Mouse (Mus musculus): ENCODE measurements at regions not wholly inside any gene's neighbourhood (a gene's known extent, or its start where the extent isn't known, plus 50 kb on each side); places are given as distances from the start of the nearest gene placed in this dataset.

DNA sequence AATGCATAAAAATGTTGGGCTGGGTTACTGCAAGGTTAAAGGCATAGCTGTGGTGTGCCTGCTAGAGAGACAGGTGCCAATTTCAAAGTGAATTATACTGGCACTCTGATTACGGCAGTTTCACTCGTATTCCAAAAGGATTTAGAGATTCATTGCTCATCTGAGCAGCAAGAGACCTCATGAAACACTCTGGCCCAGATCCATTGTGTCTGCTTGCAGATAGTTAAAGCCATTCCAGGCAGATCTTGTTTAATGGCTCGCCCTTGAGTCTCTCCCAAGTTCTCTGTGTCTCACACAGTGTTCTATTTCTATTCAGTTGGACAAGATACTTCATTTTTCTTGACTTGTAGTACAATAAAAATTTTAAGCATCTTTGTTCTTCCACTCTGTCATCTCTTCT, 459.1 kb upstream of the C030005K15Rik start:
- TF ChIP-seq POLR2A (IDR thresholded peaks at IDR 0.05; ENCODE audit: control insufficient read depth, extremely low read depth, insufficient read depth, low read length, poor library complexity): no peak
- no peak for TF ChIP-seq CTCF (IDR thresholded peaks at IDR 0.05; ENCODE audit: borderline replicate concordance, control insufficient read depth, extremely low read depth, insufficient read depth, low read length, poor library complexity)
- WGBS: 80% methylated on average over 3 of the region's 3 CpGs
- no peaks in the 10 kb centered on the region for H3K36me3 ChIP-seq (ENCODE audit: control insufficient read depth, insufficient read depth, low read length)

DNA sequence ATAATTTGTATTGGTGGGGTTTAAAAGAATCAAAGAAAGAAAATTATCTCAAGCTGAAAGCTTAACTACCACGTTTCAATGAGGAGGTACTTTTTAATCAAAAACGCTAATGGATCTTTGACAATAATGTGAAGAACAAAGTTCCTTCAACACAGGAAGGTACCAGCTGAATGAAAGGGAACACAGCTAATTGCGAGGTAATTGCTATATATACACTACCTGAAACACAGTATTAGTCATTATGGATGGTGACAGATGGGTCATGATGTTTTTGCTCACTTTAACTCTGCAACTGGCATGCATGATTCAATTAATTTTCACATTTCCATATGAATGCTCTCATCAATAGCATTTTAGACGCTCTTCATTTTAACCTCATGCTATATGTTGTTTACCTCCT, 470.3 kb upstream of the C030005K15Rik start:
- H3K4me1 ChIP-seq (replicated peaks; ENCODE audit: control insufficient read depth, insufficient read depth, low read length): no peaks in the 10 kb centered on the region
- H3K4me3 ChIP-seq (ENCODE audit: control insufficient read depth, insufficient read depth, low read length): no peak overlapping the region
- H3K27ac ChIP-seq (ENCODE audit: control insufficient read depth, insufficient read depth, low read length): no peak overlapping the region
- TF ChIP-seq POLR2A (IDR thresholded peaks at IDR 0.05; ENCODE audit: control insufficient read depth, extremely low read depth, insufficient read depth, low read length, poor library complexity) (no peak), CTCF (IDR thresholded peaks at IDR 0.05; ENCODE audit: borderline replicate concordance, control insufficient read depth, extremely low read depth, insufficient read depth, low read length, poor library complexity) (no peak)
- H3K27me3 ChIP-seq (ENCODE audit: control insufficient read depth, insufficient read depth, low read length): no peaks in the 10 kb centered on the region
- H3K36me3 ChIP-seq (ENCODE audit: control insufficient read depth, insufficient read depth, low read length): no peaks in the 10 kb centered on the region
- 87% methylated on average over 4 of the region's 4 CpGs for WGBS
- no peak for DNase-seq

More for the DNA sequence above, 459.1 kb upstream of the C030005K15Rik start:
- Histone ChIP-seq H3K27ac (ENCODE audit: control insufficient read depth, insufficient read depth, low read length) (no peak overlapping the region), H3K4me1 (replicated peaks; ENCODE audit: control insufficient read depth, insufficient read depth, low read length) (no peaks in the 10 kb centered on the region), H3K27me3 (ENCODE audit: control insufficient read depth, insufficient read depth, low read length) (no peaks in the 10 kb centered on the region), H3K4me3 (ENCODE audit: control insufficient read depth, insufficient read depth, low read length) (no peak overlapping the region)
- DNase-seq: no peak

GRCm38 (mm10) chr10:98210246-98210645, 483.7 kb upstream of the C030005K15Rik start:
- TF ChIP-seq POLR2A (IDR thresholded peaks at IDR 0.05; ENCODE audit: control insufficient read depth, extremely low read depth, insufficient read depth, low read length, poor library complexity): no peak
- TF ChIP-seq CTCF (IDR thresholded peaks at IDR 0.05; ENCODE audit: borderline replicate concordance, control insufficient read depth, extremely low read depth, insufficient read depth, low read length, poor library complexity): no peak
- Histone ChIP-seq H3K4me3 (ENCODE audit: control insufficient read depth, insufficient read depth, low read length) (no peak overlapping the region), H3K27me3 (ENCODE audit: control insufficient read depth, insufficient read depth, low read length) (no peaks in the 10 kb centered on the region), H3K4me1 (replicated peaks; ENCODE audit: control insufficient read depth, insufficient read depth, low read length) (no peaks in the 10 kb centered on the region), H3K36me3 (ENCODE audit: control insufficient read depth, insufficient read depth, low read length) (no peaks in the 10 kb centered on the region), H3K27ac (ENCODE audit: control insufficient read depth, insufficient read depth, low read length) (no peak overlapping the region)
- DNase-seq: no peak
- WGBS: 80% methylated on average over 2 of the region's 2 CpGs

DNA sequence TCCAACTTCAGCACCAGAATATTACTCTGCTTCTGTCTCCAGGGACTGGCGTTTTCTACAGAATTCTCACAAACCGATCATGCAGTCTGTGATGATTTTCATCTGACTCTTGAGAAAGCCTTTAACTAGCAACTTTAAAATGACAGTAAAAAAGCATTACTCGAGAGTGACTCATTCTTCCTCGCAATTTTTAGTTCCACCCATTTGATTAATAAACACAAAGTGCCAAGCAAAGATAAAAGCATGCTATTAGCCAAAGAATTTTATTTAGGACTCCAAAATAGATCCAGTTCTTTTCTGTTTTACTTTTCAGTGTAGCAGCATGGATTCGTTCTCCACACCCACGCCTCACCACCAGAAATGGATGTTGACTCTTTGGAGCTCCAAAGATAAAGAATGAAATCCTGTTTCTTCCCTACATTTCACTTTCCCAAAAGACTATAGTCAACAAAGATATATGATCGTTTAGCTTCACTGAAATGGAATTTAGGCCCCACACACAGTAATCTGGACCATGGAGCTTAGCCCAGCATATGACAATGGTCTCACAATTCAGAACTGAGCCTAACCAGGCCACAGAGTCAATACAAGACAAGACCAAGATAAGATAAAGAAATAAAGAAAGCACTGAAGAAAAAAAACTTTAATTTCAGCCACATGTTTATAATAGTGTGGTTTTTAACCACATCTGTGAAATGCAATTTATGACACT, 486.5 kb upstream of the C030005K15Rik start:
- 88% methylated on average over 7 of the region's 7 CpGs for WGBS
- Histone ChIP-seq H3K27ac (ENCODE audit: control insufficient read depth, insufficient read depth, low read length) (no peak overlapping the region), H3K36me3 (ENCODE audit: control insufficient read depth, insufficient read depth, low read length) (no peaks in the 10 kb centered on the region), H3K27me3 (ENCODE audit: control insufficient read depth, insufficient read depth, low read length) (no peaks in the 10 kb centered on the region), H3K4me3 (ENCODE audit: control insufficient read depth, insufficient read depth, low read length) (no peak overlapping the region), H3K4me1 (replicated peaks; ENCODE audit: control insufficient read depth, insufficient read depth, low read length) (no peaks in the 10 kb centered on the region)
- DNase-seq: no peak
- TF ChIP-seq CTCF (IDR thresholded peaks at IDR 0.05; ENCODE audit: borderline replicate concordance, control insufficient read depth, extremely low read depth, insufficient read depth, low read length, poor library complexity) (no peak), POLR2A (IDR thresholded peaks at IDR 0.05; ENCODE audit: control insufficient read depth, extremely low read depth, insufficient read depth, low read length, poor library complexity) (no peak)

DNA sequence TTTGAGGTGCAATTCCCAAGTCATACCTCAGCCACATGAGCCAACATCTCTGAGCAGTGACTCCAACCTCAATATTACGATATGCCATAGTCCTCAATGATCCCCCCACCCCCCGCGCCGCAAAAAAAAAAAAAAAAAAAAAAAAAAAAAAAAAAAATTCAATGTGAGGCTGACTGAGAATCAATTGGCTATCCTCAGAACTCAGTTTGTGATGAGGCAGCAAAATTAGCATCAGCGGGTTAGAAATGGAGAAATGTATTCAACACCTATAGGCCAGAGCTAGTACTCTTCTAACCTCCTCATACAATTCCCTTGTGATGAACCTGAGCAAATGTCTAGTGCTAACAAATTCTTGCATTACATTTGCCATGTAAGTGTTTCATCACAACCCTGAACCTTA, 504.5 kb upstream of the C030005K15Rik start:
- no peaks in the 10 kb centered on the region for H3K36me3 ChIP-seq (ENCODE audit: control insufficient read depth, insufficient read depth, low read length)
- no peak for TF ChIP-seq POLR2A (IDR thresholded peaks at IDR 0.05; ENCODE audit: control insufficient read depth, extremely low read depth, insufficient read depth, low read length, poor library complexity)
- TF ChIP-seq CTCF (IDR thresholded peaks at IDR 0.05; ENCODE audit: borderline replicate concordance, control insufficient read depth, extremely low read depth, insufficient read depth, low read length, poor library complexity): no peak
- no peak for DNase-seq
- WGBS: 88% methylated on average over 5 of the region's 5 CpGs
- H3K27me3 ChIP-seq (ENCODE audit: control insufficient read depth, insufficient read depth, low read length): no peaks in the 10 kb centered on the region
- no peaks in the 10 kb centered on the region for H3K4me1 ChIP-seq (replicated peaks; ENCODE audit: control insufficient read depth, insufficient read depth, low read length)
- no peak overlapping the region for H3K4me3 ChIP-seq (ENCODE audit: control insufficient read depth, insufficient read depth, low read length)
- no peak overlapping the region for H3K27ac ChIP-seq (ENCODE audit: control insufficient read depth, insufficient read depth, low read length)

DNA sequence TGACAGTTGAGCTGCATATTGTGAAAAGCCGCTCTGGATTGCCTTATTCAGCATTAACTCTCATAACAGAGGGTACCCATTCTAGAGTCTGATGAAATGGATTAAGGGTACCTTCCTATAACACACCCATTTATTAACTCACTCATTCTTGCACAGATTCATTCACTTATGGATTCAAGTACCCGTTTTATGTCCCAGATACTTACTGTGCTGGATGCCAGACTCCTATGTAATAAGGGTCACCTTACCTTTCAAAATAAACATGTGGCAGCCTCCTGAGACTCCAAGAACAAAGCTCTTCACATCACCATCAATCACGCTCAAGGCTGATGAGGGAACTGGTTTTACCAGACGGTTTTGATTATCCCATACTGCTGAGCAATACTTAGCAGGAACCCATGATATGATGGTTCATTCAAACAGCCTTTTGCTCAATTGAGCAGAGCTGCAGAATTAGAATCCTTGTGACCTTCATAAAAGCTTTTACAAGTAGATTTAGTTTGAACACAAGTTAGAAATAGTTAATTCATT, 505.2 kb upstream of the C030005K15Rik start:
- no peak overlapping the region for H3K27ac ChIP-seq (ENCODE audit: control insufficient read depth, insufficient read depth, low read length)
- no peaks in the 10 kb centered on the region for H3K36me3 ChIP-seq (ENCODE audit: control insufficient read depth, insufficient read depth, low read length)
- no peaks in the 10 kb centered on the region for H3K27me3 ChIP-seq (ENCODE audit: control insufficient read depth, insufficient read depth, low read length)
- no peak overlapping the region for H3K4me3 ChIP-seq (ENCODE audit: control insufficient read depth, insufficient read depth, low read length)
- no peak for DNase-seq
- 88% methylated on average over 4 of the region's 4 CpGs for WGBS
- no peak for TF ChIP-seq POLR2A (IDR thresholded peaks at IDR 0.05; ENCODE audit: control insufficient read depth, extremely low read depth, insufficient read depth, low read length, poor library complexity)
- TF ChIP-seq CTCF (IDR thresholded peaks at IDR 0.05; ENCODE audit: borderline replicate concordance, control insufficient read depth, extremely low read depth, insufficient read depth, low read length, poor library complexity): no peak
- no peaks in the 10 kb centered on the region for H3K4me1 ChIP-seq (replicated peaks; ENCODE audit: control insufficient read depth, insufficient read depth, low read length)
